Mouse (Mus musculus) cortical plate, adult 2 months (tissue): ENCODE measurements at regions not wholly inside any gene's neighbourhood (a gene's known extent, or its start where the extent isn't known, plus 50 kb on each side); places are given as distances from the start of the nearest gene placed in this dataset.

Experiments used
- H3K27ac ChIP-seq: fragments of 200-500 bp; 2 replicates; pipeline ENCODE4 v1.5.1; 2012; ENCODE audit warnings: low read length, control low read depth, inconsistent platforms; ENCODE audit not compliant: insufficient read depth
- H3K4me1 ChIP-seq: fragments of 200-500 bp; 2 replicates; pipeline ENCODE4 v1.6.1; 2011; ENCODE audit warnings: low read length; ENCODE audit not compliant: control insufficient read depth, insufficient read depth
- H3K4me3 ChIP-seq: fragments of 200-500 bp; 2 replicates; pipeline ENCODE4 v1.5.1; 2011; ENCODE audit warnings: mild to moderate bottlenecking, low read length, control low read depth; ENCODE audit not compliant: insufficient read depth
- CTCF ChIP-seq: fragments of 200-500 bp; IDR thresholded peaks from 2 replicates; pipeline ENCODE4 v1.5.1; 2011; ENCODE audit warnings: mild to moderate bottlenecking, control low read depth, low read length; ENCODE audit not compliant: insufficient read depth; ENCODE audit errors: extremely low read depth
- POLR2A ChIP-seq: fragments of 200-500 bp; IDR thresholded peaks from 2 replicates; pipeline ENCODE4 v1.6.1; 2011; ENCODE audit warnings: mild to moderate bottlenecking, low read length, control low read depth; ENCODE audit not compliant: insufficient read depth; ENCODE audit errors: extremely low read depth

DNA sequence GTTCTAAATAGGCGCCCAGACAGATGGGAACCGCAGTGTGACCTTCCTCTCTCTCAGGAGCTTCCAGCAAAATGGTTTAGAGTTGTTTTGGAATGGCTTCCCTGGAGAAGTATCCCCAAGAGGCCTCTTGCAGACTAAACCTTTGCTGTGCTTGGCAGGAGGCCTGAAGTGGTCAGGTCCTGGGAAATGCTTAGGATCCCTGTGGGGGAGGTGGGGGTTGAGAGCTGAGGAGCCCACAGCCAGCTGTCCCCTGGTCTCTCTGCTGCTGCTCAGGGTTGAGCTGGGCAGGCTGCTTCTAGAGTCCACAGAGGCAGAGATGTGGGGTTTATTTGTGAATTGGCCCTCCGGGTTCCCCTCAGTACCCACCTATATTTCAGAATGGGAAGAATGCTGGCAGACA, 331.3 kb downstream of the Gm826 start:
- no peak overlapping the region for H3K27ac ChIP-seq
- TF ChIP-seq POLR2A: no peak
- no peak for TF ChIP-seq CTCF
- no peak overlapping the region for H3K4me3 ChIP-seq
- H3K4me1 ChIP-seq: no peaks in the 10 kb centered on the region

DNA sequence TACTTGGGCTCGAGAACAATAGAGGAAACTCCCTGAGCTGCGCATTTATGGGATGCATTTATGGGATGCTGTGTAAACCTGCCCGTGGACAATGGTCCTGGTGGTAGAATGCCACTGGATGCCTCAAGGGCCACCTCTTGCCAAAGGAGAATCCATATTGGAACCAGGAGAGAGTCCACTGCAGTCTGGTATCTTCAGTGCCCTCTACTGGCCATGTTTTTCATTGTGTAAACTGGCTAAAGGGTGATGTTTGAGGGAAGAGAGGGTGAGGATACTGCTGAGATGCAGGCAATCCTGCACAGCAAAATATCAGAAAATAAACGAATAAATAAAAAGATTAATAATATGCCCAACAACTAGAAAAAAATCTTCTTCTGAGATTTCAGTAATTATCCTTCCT, 333.5 kb downstream of the Gm826 start:
- H3K4me3 ChIP-seq: no peak overlapping the region
- TF ChIP-seq CTCF: peak; percentile 40; the same call in 1 of the 2 replicates
- TF ChIP-seq POLR2A: no peak
- no peak overlapping the region for H3K27ac ChIP-seq
- no peaks in the 10 kb centered on the region for H3K4me1 ChIP-seq

DNA sequence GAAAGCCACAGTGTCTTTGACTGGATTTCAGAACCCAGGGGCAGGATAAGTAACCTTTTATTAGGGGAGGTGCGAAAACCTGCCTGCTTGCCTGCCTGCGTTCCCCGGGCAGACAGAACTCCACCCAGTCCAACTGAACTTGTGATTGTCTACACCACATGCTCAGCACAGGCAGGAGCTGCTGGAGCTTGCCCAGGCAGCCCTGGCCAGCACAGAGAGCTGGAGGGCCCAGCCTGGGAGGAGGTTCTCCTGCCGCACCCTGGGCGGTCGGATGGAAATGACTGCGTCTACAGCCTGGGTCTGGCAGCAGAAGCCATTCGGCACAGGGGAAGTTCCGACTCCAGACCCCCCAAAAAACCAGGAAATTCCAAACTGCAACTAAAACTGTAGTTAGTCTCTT, 336.6 kb downstream of the Gm826 start:
- TF ChIP-seq POLR2A: no peak
- TF ChIP-seq CTCF: no peak

DNA sequence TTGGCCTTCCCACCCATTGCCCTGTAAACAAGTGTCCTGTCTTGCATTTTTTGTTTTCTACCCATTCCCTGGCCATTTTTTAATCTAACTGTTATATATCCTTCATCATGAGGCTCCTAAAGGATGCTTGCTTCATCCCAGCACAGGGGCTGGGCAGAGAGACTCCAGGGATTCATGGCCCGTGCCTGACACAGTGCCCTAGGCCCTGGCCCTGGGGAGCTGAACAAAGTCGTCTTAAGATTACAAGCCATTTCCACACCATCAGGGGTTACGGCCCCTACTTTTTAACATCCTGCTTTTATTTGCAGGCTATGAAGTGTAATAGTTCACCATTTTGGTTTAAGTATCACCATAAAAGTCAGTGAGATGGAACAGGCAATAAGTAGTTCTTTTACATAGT, 339.5 kb downstream of the Gm826 start:
- no peak overlapping the region for H3K27ac ChIP-seq
- H3K4me1 ChIP-seq: no peaks in the 10 kb centered on the region
- TF ChIP-seq POLR2A (no peak), CTCF (no peak)

More for the DNA sequence above, 336.6 kb downstream of the Gm826 start:
- H3K27ac ChIP-seq: no peak overlapping the region
- H3K4me1 ChIP-seq: no peaks in the 10 kb centered on the region
- no peak overlapping the region for H3K4me3 ChIP-seq

DNA sequence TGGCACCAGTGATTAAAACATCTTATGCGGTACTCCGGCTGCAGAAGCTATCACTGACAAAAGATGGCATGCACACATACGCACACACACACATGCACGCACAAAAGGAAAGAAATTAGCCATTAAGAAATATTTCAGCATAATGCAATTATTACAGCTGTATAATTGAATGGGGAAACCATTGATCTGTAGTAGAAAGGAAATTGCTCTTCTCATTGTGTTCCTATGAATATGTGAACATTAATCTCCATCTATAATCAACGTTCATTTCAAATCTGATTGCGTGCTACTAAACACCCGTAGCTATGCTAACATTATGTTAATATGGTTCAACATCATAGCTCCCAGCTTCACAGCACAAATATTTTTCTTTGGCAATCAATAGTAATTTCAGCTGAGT, 347.2 kb downstream of the Gm826 start:
- no peak for TF ChIP-seq POLR2A
- no peak for TF ChIP-seq CTCF
- no peaks in the 10 kb centered on the region for H3K4me1 ChIP-seq
- H3K4me3 ChIP-seq: no peak overlapping the region
- no peak overlapping the region for H3K27ac ChIP-seq

More for the DNA sequence above, 339.5 kb downstream of the Gm826 start:
- no peak overlapping the region for H3K4me3 ChIP-seq

DNA sequence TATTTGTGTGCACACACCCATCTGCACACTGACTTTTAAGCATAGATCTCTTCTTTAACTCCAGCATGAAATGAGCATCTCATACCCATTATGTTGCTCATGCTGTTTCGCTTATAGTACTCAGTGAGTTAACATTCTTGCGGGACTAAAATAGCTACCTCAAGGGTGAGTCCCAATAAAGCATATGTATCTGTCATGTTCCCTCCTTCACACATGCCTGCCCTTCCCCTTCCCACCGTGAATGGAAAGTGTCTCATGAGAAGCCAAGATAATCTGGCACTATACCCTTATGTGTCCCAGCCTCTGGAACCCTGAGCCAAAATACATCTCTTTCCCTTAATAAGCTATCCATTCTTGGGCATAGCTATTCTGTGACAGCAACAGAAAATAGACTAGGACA, 352.3 kb downstream of the Gm826 start:
- TF ChIP-seq POLR2A: no peak
- no peak for TF ChIP-seq CTCF
- Histone ChIP-seq H3K4me1 (no peaks in the 10 kb centered on the region), H3K4me3 (no peak overlapping the region), H3K27ac (no peak overlapping the region)

DNA sequence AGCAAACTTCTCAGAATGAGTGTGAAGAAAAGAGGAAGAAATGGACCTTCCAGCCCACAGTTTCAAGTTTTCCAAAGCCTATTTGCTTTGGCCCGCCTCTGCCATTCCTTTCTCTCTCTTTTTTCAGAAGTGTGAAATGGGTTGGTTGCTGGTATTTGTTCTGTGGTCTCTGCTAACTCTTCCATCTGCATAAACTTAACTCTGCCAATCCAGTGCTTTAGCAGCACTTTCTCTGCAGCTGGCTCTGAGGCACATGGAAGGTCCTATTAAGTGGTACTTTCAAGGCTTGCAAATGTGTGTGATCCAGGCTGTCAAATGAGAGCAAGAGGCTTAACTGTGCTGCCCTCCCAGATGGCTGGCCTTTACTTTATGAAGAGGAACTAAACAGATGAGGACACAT, 383.6 kb downstream of the Gm826 start:
- H3K27ac ChIP-seq: no peak overlapping the region
- TF ChIP-seq POLR2A: no peak
- no peak for TF ChIP-seq CTCF
- no peak overlapping the region for H3K4me3 ChIP-seq
- no peaks in the 10 kb centered on the region for H3K4me1 ChIP-seq

DNA sequence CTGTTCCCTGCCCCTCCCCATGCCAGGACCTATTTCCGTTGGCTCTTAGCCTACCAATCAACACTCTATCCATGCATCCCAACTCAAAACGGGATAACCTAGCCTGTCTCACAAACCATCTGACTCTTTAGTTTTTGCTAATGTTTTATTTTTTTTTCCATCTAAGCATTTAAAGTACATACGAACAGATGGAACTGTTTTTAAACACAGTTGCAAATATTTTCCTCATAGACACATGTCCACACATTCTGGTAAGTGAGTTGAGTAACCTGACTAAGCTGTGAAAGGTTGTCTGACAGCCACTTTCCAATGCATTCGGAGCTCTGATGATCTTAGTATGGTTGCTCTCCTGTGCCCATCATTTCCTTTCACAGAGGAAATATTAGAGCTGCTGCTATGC, 384.9 kb downstream of the Gm826 start:
- H3K4me3 ChIP-seq: no peak overlapping the region
- H3K27ac ChIP-seq: no peak overlapping the region
- no peak for TF ChIP-seq CTCF
- no peak for TF ChIP-seq POLR2A
- no peaks in the 10 kb centered on the region for H3K4me1 ChIP-seq

DNA sequence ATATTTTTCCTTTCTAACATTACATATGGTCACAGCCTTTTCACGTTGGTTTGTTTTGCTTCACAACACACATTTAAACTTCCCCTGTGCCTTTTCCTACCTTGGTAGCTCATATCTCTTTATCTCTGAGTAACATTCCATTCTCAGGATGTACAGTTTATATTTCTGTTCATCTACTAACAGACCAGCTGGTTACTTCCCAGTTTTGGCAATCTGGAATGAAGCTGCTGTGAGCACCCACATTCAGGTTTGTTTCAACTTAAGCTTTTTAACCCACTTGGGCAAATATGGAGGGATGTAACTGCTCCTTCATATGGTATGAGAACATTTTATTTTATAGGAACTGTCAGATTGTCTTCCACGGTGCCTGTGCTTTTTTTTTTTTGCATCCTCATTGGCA, 403.2 kb downstream of the Gm826 start:
- Histone ChIP-seq H3K4me1 (no peaks in the 10 kb centered on the region), H3K4me3 (no peak overlapping the region), H3K27ac (no peak overlapping the region)
- TF ChIP-seq POLR2A (no peak), CTCF (no peak)

DNA sequence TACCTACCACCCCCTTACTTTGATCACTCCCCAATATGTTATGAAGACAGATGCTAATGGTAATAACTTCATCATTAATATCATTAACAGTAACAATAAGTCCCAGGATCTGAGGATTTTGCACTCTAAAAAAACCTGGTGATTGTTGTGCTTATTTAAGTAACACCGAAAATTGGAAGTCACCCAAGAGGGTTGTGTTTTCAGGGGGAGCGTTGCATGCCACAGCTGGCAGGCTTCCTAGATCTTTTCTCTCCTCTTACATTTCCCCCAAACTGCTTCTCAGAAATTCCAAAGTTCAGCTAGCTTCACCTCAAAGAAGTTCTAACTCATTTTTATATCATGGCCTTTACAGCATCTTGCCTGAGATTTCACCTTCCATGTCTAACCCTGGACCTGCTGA, 444.3 kb downstream of the Gm826 start:
- TF ChIP-seq CTCF: no peak
- no peak for TF ChIP-seq POLR2A
- H3K27ac ChIP-seq: no peak overlapping the region
- H3K4me3 ChIP-seq: no peak overlapping the region
- H3K4me1 ChIP-seq: no peaks in the 10 kb centered on the region
